Mouse (Mus musculus) monocyte, adult 5-6 weeks (primary cell): ENCODE data around the gene Csrp1. TPM values are rescaled to one million over a fixed set of nuclear protein-coding genes. Genes with fewer than 3 reads are reported as not detected.

ENCODE experiments used
- ATAC-seq: fragments of 153-309, 156-312 bp; replicated peaks from 2 replicates; pipeline ENCODE4 v1.8.0; 2017; ENCODE audit warnings: mild to moderate bottlenecking; ENCODE audit not compliant: low TSS enrichment, insufficient number of reproducible peaks, severe bottlenecking, poor library complexity, low FRiP score
- total RNA-seq: library from RNA; stranded (forward); fragments of 200-1000, 200-491, 200-594 nt; gene quantifications from 3 replicates; pipeline ENCODE4 v1.2.3, GENCODE M21; 2017

Gene Csrp1
- 25.1 to 38.6 TPM (median 32.4 TPM) in 3 replicates for total RNA-seq

DNA sequence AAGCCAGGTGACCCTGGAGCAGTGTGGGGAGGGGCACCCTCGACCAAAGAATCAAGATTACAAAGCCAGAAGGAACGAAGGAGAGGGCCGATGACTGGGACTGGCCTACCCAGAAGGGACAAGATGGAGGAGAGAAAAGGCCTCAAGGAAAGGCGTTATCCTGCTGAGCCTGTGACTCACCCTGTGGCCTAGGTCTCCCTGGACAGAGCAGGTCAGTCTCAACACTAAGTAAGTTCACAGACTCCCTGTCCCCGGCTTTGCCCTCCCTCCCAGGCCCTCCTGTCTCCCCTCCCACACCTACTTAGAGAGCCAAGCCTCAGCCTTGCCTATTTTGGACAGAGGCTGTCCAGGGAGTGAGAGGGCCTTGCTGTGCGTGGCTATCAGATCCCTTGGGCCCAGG is at the start of gene Csrp1:
Gene Csrp1 (plus strand): TSS at position 79 of the 400 bp plus-strand sequence.
- ATAC-seq, result no peak

DNA sequence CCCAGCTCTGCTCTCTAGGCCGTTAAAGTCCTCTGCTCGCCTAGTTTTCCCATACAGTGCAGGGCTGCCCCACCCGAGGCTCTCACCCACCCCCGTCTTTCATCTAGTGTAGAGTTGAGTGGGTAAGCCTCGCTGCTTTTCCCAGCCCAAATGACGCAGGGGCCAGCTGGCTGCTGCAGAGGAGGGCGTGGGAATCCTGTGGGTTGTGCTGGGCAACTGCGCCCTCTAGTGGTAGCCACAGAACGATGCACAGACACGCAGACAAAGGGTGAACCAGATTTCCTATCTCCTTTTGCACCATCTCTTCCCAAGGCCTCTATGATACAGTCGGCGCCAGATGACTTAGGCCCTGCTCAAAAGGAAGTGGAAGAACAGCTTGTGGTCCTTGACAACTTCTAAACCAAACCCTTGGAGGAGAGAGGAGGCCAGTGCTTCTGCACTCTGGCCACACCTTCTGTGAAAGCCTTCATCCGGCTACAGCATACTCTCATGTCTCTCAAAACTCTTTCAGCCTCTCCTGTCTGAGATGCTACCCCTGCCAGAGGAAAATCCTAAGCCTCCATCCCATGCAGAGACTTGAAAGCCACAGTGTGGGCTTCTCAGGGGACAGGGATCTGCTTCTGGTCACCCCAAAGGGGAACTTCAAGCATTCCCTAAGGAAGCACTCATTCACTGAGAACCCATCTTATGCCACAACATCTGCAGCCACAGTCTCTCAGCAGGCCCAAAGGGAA is 49.3 kb upstream of the Csrp1 start:
- ATAC-seq, result peak; percentile 77

DNA sequence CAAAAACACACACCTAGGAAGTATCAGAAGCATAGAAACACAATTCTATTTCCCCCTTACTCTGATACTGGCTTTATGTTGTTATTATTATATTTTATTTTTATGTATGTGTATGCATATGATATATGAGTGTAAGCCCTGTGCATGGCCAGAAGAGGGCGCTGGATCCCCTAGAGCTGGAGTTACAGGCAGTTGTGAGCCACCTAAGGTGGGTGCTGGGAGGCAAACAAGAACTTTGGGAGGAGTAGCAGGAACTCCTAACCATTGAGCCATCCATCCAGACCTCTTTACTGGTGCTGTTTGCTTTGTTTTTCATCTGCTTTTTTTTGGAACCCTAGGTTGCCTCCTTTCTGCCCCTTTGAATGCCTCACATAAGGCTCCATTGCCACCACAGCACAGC is 48.5 kb upstream of the Csrp1 start:
- ATAC-seq, result no peak

DNA sequence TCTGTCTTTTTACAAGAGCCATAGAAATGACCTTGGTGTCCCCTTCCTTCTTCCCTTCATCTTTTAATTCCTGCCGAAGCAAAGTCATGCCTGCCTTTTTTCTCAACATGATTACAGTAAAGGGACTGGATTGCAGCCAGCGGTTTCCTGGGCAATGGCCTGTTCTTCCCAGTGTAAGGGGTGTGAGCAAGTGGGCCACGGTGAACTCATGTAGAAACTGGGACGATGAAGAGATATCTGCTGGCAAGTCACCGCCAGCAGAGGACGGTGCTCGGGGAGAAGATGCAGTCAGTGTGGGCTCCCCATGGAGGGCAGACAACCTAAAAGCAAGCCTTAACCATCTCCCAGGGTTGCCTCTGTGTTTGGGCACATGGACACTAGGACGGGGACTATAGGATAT is 47.9 kb upstream of the Csrp1 start:
- ATAC-seq, result no peak

DNA sequence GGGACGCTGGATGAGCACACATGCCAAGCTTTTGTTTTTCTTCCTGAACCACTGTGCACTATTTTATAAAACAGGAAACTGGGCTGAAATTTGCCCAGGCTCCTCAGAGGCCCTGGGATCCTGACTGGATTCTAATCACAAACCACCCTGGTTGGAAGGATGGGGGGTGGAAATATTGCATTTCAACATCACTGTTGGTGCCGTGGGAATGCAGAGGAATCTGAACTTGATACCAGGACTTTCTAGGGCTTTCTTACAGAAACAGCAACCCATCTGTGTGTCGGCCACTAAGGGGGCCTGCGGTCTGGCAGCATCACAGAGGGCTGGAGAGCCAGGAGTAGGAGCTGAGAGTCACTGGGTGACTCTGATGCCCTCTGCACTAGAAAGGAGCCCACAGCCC is 47.5 kb upstream of the Csrp1 start:
- ATAC-seq, result no peak

DNA sequence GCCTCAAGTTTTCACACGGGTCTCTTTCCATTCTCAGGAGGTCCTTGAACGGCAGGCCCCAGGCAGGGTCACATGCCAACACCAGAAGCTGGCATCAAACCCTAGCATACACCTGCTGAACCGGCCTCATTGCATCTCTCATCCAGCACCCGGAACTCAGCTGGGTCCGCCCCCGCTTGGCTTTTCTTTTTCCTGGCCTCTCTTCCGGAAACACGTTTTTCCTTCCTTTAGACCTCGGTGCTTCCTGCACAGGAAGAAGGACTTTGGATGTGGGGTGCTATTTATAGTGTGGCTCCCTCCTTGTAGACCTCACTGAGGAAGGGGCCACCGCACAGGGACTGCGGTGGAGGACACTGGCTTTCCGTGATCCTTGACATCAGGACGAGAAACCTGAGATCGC is 46.4 kb upstream of the Csrp1 start:
- no peak for ATAC-seq

DNA sequence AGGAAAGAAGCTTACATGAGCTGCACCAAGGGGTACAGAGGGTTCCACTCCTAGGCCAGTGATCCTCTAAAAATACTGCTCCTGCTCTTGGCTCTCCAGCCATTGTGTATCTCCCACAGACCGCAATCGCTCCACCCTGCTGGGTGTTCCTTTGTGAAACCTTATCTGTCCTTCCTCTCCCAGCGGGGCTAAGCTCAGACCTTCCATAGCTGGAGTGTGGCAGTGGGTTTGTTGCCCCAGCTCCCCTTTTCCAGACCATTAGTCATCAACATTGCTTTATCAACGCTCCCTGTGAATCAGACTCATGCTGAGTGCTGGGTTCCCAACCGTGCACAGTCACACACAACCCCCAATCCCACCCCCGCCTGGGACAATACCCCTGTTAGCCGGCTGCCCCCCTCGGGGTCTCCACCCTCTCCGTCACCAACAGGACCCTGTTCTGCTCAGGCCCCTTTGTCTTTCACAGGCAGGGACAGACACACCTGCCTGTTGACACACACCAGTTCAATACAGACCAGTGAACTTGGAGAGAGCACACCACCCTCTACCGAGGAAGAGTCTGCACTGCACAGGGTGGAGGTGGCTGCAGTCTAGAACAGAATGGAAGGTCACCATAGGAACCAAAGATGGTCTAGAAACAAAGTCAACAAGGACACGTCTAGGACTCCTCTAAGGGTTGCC is 44.3 kb upstream of the Csrp1 start:
- peak; percentile 40; the same call in 1 of the 2 replicates for ATAC-seq

DNA sequence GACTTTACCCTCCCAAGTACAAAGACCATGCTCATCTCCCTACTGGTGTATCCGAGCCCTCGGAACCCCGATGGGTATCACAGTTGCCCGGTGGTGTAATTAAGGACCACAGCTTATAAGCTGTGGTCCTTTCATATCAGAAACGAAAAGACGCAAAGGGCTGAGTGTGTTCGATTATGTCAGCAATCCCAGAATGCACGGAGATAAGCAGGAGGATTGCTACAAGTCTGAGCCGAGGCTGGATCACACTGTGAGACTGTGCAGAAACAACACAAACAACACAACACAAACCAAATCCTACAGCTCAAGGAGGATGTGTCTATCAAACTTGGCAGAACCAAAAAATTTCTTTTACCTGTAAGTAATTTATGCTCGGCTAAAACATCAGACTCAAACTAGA is 43.6 kb upstream of the Csrp1 start:
- ATAC-seq, result no peak

DNA sequence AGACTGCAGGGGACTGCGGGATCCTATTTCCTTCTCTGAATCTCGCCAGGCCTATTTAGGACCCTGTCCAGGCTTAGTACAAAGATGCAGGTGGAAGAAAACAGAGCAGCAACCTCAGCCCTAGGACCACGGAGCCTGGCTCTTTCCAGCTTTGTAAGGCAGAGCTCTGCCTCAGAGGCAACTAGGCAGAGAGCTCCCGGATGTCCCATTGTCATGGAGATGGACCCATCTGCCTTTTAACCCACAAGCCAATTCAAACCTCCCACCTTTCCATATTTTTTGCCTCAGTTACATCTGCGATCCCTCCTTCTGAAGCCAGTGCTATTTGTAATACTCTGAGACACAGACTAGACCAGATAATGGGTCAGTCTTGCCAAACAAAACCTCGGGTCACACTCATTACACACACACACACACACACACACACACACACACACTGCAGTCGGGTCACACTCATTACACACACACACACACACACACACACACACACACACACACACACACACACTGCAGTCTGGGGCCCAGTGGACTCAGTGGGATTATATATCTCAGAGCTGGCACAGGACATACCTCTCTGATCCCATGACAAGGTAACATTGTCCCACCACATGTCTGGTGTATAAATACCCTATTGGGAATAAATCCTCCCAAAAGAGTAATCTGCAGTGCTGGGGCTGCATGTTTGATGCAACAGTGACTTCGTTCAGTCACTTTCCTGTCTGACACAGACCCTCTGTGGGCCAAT is 42.8 kb upstream of the Csrp1 start:
- no peak for ATAC-seq

DNA sequence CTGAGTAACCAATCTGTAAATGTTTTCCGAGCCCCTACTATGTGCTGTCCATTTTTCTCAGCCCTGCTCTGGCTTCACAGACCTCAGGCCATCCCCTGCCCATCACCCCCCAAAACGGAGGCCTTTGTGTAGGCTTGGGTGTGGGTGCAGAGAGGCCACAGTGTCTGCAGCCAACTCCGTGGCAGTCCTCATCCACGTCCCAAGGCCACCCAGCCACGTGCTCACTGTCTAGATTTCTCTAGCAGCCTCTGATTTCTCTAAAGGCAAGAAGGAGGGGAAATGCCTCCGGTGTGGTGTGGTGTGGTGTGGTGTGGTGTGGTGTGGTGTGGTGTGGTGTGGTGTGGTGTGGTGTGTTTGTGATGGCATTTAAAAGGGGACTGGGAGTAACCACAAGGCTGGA is 41.7 kb upstream of the Csrp1 start:
- no peak for ATAC-seq

DNA sequence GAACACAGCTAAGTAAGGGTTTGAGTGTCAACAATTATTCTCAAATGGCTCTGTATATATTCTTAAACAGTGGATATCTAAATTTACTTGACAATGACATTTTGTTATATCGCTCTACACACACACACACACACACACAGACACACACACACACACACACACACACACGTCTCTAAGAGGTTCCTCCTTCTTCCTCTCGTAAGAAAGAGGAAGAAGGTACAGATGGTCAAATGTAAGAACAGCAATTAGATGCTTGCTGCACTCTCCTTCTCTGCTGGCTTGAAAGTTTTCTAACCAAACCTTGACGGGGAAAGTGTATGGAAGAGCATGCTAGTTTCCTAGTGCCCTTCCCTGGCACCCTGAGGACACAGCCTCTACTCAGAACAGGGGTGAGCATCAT is 39.1 kb upstream of the Csrp1 start:
- peak; percentile 67 for ATAC-seq

DNA sequence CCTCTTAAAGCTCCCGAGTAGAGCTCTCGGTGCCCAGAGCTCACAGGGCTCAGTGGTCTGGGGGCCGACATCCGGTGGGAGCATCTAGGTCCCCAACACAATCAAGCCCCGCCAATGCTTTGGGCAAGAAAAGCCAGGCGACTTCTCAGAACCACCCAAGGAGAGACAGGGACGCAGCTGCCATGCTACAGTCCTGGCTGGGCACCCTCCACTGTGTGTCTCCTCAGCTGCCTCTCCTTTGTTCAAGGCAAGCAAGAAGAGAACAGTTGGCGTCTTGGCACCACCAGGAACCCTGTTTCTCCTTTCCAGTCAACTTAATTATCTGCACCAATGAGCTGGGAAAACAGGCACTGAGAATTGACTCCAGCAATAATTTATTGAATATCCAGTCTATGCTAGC is 38.7 kb upstream of the Csrp1 start:
- no peak; the same call in 1 of the 2 replicates for ATAC-seq

DNA sequence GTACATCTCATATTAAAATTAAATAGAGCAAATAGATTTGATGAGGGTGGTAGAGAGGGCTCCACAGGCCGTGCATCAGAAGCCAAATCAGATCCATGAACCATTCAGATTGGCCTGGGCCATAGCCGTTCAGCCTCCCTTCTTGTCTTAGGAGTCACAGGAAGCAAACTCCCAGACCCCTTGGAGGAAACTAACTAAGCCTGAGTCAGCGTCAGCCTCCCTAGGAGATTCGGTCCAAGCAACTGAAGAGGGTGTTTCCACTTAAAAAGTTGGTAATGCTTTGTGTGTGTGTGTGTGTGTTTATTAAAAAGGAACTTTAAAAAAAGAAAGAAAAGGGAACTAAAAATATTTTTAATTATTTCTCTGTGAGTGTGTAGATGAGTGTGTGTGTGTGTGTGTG is 35.0 kb upstream of the Csrp1 start:
- no peak for ATAC-seq

DNA sequence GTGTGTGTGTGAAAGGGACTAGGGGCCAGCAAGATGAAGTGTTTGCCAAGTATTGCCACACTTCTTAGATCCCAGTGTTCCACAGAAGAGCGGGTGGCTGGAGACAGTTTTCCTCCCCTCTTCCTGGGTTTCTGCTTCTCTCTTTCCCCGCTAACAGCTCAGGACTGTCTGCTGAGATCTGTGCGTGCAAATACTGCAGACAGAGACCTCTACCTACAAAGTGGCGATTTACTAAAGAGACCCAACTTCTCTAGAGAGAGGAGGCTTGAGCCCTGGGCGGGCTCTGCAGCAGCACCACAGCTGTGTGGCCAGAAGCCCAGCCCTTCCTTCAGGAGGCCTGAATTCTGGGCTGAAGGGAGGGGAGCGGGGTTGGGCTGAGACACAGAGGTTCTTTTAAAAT is 34.5 kb upstream of the Csrp1 start:
- ATAC-seq, result no peak

DNA sequence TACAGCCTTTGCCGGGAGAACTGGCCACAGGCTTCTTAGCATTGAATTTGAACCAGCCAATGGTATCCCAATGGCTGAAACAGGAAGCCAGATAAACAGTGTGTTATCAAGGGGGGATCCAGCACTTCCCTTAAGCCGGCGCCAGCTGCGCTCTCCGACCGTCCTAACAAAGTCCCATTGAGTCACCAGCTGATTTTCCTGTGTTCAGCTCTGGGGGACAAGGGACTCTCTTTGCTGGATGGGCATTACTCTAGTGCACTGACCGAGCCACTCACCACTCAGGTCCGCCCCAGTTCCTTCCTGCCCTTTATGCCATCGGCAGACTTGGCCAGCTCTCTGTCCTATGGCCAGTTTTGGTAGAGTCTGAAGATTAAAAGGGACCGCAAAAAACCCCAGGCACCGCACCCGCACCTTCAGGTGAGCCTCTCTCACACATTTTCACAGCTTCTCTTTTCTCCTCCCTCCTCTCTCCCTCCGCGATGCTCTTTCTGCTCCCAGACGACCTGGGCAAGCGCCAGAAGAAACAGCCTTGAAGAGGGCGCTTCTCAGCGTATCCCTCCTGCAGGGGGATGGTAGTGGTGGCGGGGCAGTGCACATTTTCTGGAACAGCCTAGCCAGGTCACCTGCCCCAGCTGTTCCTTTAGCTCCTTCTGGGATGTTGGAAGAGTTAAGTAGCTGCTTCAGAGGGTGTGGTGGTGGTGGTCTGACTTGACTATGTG is 32.9 kb upstream of the Csrp1 start:
- ATAC-seq, result no peak

DNA sequence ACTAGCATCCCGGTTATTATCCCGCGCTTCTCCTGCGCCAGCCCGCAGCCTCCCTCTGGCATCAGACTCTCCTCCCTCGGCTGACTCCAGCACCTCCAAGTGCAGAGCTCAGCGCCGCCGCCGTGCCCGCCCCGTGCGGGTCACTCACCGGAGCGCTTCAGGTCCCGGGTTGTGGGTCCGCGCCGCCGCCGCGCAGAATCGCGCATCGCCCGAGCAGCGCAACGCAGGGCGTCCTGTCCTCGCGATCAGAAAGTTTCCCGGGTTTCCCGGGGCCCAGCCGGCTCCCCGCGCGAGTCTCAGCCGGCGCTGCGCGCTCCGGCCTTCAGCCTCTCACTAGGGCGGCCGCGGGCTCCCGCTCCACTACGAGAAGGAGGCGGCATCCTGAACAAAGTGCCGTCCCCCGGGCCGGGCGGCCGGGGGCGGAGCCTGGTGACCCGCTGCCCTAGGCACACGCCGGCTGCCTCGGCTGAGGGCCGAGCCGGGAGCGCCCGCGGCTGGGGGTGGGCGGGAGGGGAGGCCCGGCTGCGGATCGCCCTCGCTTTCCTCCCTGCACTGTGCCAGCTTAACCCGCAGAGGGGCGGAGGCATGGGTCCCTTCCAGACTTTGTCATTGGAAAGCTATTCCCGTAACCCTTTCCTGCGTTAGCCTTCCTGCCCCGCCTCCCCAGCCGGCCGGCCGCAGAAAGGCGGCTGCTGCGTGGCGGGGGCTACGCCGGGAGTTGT is 31.9 kb upstream of the Csrp1 start:
- ATAC-seq, result peak; percentile 41; the same call in 1 of the 2 replicates

DNA sequence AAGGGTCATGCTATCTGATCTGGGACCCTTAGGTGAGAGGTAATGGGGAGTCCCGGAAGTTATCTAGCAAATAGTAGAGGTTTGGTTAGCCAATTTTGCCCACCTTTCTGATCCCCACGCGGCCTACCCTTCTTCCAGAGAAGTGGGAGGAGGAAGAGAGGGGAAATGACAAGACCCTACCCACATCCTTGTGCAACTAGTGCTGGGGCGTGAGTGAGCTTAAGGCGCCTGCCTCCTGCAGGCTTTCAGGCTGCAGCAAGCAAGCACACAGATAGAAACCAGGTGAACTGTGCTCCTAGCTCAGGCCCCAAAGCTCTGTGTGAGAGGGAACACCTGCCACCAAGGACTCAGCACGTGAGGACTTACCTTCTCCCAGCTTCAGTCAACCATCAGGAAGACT is 31.2 kb upstream of the Csrp1 start:
- ATAC-seq, result no peak

DNA sequence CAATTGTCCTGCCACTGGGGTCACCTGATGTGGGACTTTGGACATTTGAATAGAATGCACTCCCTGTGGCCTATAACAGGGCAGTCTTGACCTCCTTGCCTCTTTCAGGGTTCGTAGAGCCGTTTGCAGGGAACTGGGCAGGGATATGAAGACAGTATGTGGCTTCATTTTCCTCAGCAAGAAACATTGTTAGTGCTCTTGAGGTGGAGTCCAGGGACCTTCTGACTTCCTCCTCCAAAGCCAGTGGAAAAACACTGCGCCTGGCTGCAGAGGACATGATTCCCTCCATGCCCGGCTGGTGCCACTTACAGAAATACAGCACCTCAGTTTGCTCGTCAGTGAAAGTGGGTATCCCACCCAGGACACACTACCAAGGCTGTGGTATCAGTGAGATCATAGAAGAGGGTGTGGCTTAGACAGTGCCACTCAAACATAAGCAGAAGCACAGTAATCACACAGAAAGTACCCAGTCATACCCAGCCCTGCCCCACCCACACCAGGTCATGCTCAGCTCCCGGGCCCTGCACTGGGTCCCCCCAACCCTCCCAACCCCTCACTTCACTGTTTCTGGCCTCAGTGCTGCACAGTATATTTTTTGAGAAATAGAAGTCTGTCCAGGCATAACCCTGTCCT is 29.0 kb upstream of the Csrp1 start:
- ATAC-seq, result peak; percentile 54
